Mouse (Mus musculus): ENCODE data around the gene Get4. TPM values are rescaled to one million over a fixed set of nuclear protein-coding genes. Genes with fewer than 3 reads are reported as not detected.
A peak's percentile ranks its signal among the peaks of the same experiment; 100 is the strongest.

The Get4 gene
- polyA plus RNA-seq, 1 experiment from 2014 or later = 161 TPM

DNA sequence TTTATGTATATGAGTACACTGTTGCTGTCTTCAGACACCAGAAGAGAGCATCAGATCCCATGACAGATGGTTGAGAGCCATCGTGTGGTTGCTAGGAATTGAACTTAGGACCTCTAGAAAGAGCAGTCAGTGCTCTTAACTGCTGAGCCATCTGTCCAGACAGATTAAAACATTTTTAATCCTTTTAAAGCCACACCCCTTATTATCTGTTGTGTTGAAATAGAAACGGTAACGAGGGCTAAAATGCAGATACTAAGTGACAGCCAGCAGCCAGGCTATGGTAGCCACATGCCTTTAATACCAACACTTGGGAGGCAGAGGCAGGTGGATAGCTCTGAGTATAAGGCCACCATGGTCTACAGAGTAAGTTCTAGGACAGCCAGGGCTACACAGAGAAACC lies 20.0 kb upstream of the Get4 start:
- Histone ChIP-seq H3K27me3 (ENCODE audit: insufficient read depth, low read length) (no peaks in the 10 kb centered on the region), H3K27ac (ENCODE audit: low read length) (no peak overlapping the region), H3K4me3 (ENCODE audit: low read length) (no peak overlapping the region), H3K9me3 (ENCODE audit: low read length) (no peaks in the 10 kb centered on the region), H3K4me2 (replicated peaks; ENCODE audit: low read depth, low read length) (no peak overlapping the region), H3K4me1 (ENCODE audit: insufficient read depth, low read length) (no peaks in the 10 kb centered on the region), H3K36me3 (ENCODE audit: insufficient read depth, low read length) (peaks cover 74% of the 10 kb centered on the region), H3K9ac (replicated peaks; ENCODE audit: low read length) (no peak overlapping the region)
- WGBS = 90% methylated on average over 3 of the region's 3 CpGs
- ATAC-seq (ENCODE audit: low FRiP score, low TSS enrichment) = no peak

DNA sequence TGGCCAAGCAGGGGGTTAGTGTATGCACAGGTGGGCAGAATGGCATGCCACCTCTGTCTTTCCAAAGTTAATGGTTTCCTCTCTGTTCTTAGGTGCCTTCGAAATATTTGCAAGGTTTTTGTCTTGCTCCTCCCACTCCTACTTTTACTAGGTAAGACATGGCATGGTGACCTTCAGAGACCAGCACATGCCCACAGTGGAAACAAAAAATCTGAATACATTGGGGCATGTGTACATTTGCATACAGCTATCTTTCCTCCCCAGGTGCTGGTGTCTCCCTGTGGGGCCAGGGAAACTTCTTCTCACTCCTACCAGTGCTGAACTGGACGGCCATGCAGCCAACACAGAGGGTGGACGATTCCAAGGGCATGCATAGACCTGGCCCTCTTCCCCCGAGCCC lies 17.7 kb upstream of the Get4 start:
- Histone ChIP-seq H3K4me3 (ENCODE audit: low read length) (no peak overlapping the region), H3K4me1 (ENCODE audit: insufficient read depth, low read length) (no peaks in the 10 kb centered on the region), H3K27me3 (ENCODE audit: insufficient read depth, low read length) (no peaks in the 10 kb centered on the region), H3K9ac (replicated peaks; ENCODE audit: low read length) (no peak overlapping the region), H3K36me3 (ENCODE audit: insufficient read depth, low read length) (peaks cover 84% of the 10 kb centered on the region), H3K27ac (ENCODE audit: low read length) (no peak overlapping the region), H3K4me2 (replicated peaks; ENCODE audit: low read depth, low read length) (no peak overlapping the region), H3K9me3 (ENCODE audit: low read length) (no peaks in the 10 kb centered on the region)
- 84% methylated on average over 4 of the region's 4 CpGs for WGBS
- ATAC-seq (ENCODE audit: low FRiP score, low TSS enrichment) = no peak

DNA sequence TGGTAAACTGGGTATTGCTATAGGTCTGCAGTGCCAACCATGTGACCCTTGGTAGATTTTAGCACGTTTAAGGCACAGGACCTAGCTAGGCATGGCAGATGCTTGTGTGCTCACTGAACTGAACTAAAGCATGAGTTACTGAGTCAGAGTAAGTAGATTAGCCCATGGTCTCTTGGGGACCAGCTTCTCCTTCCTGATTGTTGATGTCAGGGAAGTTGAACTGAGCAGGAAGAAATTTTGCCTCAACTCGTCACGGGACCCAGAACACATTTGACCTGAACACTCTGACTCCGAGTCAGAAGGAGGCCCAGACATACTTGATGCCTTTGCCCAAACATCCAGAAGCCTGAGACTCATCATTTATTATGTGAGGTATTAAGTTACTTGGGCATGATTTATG lies 14.7 kb upstream of the Get4 start:
- no peaks in the 10 kb centered on the region for H3K4me1 ChIP-seq (ENCODE audit: insufficient read depth, low read length)
- no peak overlapping the region for H3K27ac ChIP-seq (ENCODE audit: low read length)
- H3K36me3 ChIP-seq (ENCODE audit: insufficient read depth, low read length) = peaks cover 82% of the 10 kb centered on the region
- H3K9ac ChIP-seq (replicated peaks; ENCODE audit: low read length) = no peak overlapping the region
- 43% methylated on average over 4 of the region's 4 CpGs for WGBS
- H3K9me3 ChIP-seq (ENCODE audit: low read length) = no peaks in the 10 kb centered on the region
- H3K4me3 ChIP-seq (ENCODE audit: low read length) = no peak overlapping the region
- no peaks in the 10 kb centered on the region for H3K27me3 ChIP-seq (ENCODE audit: insufficient read depth, low read length)
- no peak overlapping the region for H3K4me2 ChIP-seq (replicated peaks; ENCODE audit: low read depth, low read length)
- ATAC-seq (ENCODE audit: low FRiP score, low TSS enrichment) = no peak

DNA sequence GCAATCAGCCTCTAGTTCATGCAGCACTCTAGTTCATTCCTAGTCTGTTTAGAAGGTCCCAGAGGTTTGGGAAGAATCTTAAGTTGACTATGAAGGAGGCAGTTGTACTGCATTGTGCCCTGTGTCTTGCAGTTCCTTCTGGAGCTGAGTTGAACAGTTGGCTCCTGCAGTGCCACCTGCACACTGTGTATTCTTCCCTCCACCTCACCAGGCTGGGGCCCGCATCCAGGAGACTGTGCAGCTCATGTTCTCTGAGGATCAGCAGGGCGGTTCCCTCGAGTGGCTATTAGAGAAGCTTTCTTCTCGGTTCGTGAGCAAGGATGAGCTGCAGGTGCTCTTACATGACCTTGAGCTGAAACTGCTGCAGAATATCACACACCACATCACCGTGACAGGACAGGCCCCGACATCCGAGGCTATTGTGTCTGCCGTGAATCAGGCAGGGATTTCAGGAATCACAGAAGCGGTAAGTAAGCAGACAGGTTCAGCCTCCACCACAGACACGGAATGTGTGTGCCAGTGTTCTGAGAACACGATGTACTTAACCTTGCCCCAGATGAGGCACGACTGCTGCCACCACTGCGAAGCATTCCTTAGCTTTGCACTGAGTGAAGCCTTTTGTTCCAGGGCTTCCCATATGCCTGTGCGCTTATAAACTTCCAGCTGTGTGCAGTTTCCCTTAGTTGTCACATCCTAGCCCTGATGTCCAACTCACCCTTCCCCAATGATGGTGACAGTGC lies 10.9 kb upstream of the Get4 start:
- H3K27ac ChIP-seq (ENCODE audit: low read length) = no peak overlapping the region
- H3K36me3 ChIP-seq (ENCODE audit: insufficient read depth, low read length) = peaks cover 70% of the 10 kb centered on the region

DNA sequence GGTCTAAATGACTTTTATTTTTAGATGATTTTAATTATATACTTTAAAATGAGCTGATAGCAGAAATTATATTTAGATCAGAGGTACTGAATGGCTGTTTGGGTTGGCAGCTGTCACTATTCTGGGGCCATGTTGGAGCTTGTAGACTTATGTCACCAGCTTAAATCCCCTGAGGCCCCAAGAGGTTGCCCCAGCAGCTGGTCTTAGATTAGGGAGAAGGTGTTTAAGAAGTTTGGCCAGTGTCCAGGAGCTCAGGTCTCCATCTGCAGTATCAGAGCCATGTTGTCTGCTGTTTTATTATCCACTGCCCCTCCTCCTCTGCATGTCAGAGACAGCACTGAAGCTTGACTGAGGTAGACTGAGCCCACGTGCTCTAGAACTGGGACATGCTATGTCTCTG lies 8.7 kb upstream of the Get4 start:
- Histone ChIP-seq H3K27me3 (ENCODE audit: insufficient read depth, low read length) (no peaks in the 10 kb centered on the region), H3K27ac (ENCODE audit: low read length) (no peak overlapping the region), H3K9me3 (ENCODE audit: low read length) (no peaks in the 10 kb centered on the region), H3K9ac (replicated peaks; ENCODE audit: low read length) (no peak overlapping the region), H3K4me2 (replicated peaks; ENCODE audit: low read depth, low read length) (no peak overlapping the region), H3K4me3 (ENCODE audit: low read length) (no peak overlapping the region), H3K36me3 (ENCODE audit: insufficient read depth, low read length) (peaks cover 70% of the 10 kb centered on the region), H3K4me1 (ENCODE audit: insufficient read depth, low read length) (no peaks in the 10 kb centered on the region)
- WGBS = 68% methylated on average over 1 of the region's 1 CpGs
- no peak for ATAC-seq (ENCODE audit: low FRiP score, low TSS enrichment)

More for the DNA sequence above, 10.9 kb upstream of the Get4 start:
- 58% methylated on average over 15 of the region's 15 CpGs for WGBS
- H3K4me3 ChIP-seq (ENCODE audit: low read length) = no peak overlapping the region
- no peak overlapping the region for H3K9ac ChIP-seq (replicated peaks; ENCODE audit: low read length)
- ATAC-seq (ENCODE audit: low FRiP score, low TSS enrichment) = no peak
- no peak overlapping the region for H3K4me2 ChIP-seq (replicated peaks; ENCODE audit: low read depth, low read length)
- no peaks in the 10 kb centered on the region for H3K27me3 ChIP-seq (ENCODE audit: insufficient read depth, low read length)
- no peaks in the 10 kb centered on the region for H3K4me1 ChIP-seq (ENCODE audit: insufficient read depth, low read length)
- no peaks in the 10 kb centered on the region for H3K9me3 ChIP-seq (ENCODE audit: low read length)

DNA sequence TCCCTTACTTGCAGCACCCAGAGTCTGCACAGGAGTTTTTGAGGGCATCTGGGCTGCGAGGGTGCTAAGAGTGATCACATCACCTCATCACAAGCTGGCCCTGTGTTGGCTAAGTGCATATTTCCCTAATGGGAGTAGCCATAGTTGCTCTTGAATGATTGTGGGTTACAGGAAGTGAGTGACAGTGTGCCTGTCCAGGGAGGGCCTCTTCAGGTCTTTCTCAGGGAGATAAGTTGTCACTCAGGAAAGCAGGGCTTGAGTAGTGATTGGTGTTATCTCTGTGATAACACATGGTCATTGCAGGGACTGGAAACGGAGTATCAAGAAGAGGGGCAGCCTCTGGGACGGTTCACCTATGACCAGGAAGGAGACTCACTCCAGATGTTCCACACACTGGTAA lies 4.4 kb upstream of the Get4 start:
- Histone ChIP-seq H3K4me3 (ENCODE audit: low read length) (no peak overlapping the region), H3K27ac (ENCODE audit: low read length) (no peak overlapping the region), H3K4me2 (replicated peaks; ENCODE audit: low read depth, low read length) (no peak overlapping the region), H3K36me3 (ENCODE audit: insufficient read depth, low read length) (peaks cover 50% of the 10 kb centered on the region), H3K9ac (replicated peaks; ENCODE audit: low read length) (no peak overlapping the region), H3K27me3 (ENCODE audit: insufficient read depth, low read length) (no peaks in the 10 kb centered on the region), H3K4me1 (ENCODE audit: insufficient read depth, low read length) (peaks cover 7% of the 10 kb centered on the region), H3K9me3 (ENCODE audit: low read length) (no peaks in the 10 kb centered on the region)
- no peak for ATAC-seq (ENCODE audit: low FRiP score, low TSS enrichment)
- 84% methylated on average over 3 of the region's 3 CpGs for WGBS

DNA sequence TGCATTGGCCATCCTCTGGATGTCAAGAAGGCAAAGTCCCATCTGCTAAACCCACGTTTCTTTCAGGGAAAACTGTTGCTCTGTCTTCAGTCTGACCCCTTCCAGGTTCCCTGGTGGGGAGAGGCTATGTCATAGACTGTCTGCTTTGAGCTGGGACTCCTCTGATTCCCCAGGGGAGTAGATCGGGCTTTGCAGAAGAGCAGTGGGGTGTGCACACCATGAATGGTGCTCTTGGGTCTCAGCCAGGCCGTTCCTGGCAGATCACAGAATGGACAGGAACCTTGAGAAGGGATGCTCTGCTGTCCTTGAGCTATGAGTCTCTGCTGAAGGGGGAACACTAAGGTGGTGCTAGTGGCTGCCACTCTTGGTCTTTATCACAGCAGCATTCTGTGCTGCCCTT lies 3.3 kb upstream of the Get4 start:
- no peak for ATAC-seq (ENCODE audit: low FRiP score, low TSS enrichment)
- Histone ChIP-seq H3K9ac (replicated peaks; ENCODE audit: low read length) (no peak overlapping the region), H3K36me3 (ENCODE audit: insufficient read depth, low read length) (peaks cover 50% of the 10 kb centered on the region), H3K4me2 (replicated peaks; ENCODE audit: low read depth, low read length) (no peak overlapping the region), H3K9me3 (ENCODE audit: low read length) (no peaks in the 10 kb centered on the region), H3K4me3 (ENCODE audit: low read length) (no peak overlapping the region), H3K4me1 (ENCODE audit: insufficient read depth, low read length) (peaks cover 14% of the 10 kb centered on the region), H3K27ac (ENCODE audit: low read length) (no peak overlapping the region), H3K27me3 (ENCODE audit: insufficient read depth, low read length) (no peaks in the 10 kb centered on the region)
- 87% methylated on average over 3 of the region's 3 CpGs for WGBS

DNA sequence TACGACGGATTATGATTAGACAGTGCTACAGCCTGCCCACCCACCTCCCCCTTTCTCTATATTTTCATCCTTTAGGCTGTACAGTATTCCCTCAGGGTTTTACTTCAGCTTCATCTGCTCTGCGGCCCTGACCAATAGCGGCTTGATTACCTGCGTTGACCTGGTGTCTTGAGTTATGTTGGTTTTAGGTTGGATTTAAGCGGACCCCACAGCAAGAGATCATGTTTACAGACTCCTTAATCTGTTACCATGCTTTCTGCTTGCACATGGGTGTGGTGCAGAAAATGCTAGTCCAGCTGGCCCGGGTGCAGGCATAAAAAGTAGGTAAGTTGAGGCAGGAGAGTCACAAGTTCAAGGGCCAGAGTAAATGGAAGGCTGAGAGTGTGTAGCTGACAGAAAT lies 845 bp upstream of the Get4 start:
- Histone ChIP-seq H3K9ac (replicated peaks; ENCODE audit: low read length) (peak overlapping the region; percentile 79), H3K4me2 (replicated peaks; ENCODE audit: low read depth, low read length) (peak overlapping the region; percentile 96), H3K36me3 (ENCODE audit: insufficient read depth, low read length) (peaks cover 29% of the 10 kb centered on the region), H3K27me3 (ENCODE audit: insufficient read depth, low read length) (no peaks in the 10 kb centered on the region), H3K4me1 (ENCODE audit: insufficient read depth, low read length) (peaks cover 31% of the 10 kb centered on the region), H3K9me3 (ENCODE audit: low read length) (no peaks in the 10 kb centered on the region), H3K4me3 (ENCODE audit: low read length) (peak overlapping the region; percentile 88), H3K27ac (ENCODE audit: low read length) (peak overlapping the region; percentile 65)
- no peak for ATAC-seq (ENCODE audit: low FRiP score, low TSS enrichment)
- 70% methylated on average over 7 of the region's 7 CpGs for WGBS

DNA sequence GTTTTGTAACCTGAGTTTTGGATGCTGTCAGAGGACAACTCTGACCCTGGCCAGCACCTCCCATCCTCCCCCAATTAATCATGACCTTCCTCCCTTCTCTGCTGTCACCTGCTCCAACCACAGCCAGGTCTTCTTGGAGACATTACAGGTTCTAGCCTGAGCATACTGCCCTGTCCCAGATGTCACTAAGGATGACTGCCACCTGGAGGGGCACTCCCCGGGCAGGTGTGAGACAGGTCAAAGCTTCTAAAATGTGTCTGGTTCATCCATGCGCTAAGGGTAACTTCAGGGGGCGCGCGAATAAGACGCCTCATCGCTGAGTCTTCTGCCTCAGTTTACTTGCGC lies 416 bp upstream of the Get4 start:
- peaks cover 25% of the 10 kb centered on the region for H3K36me3 ChIP-seq (ENCODE audit: insufficient read depth, low read length)
- no peaks in the 10 kb centered on the region for H3K27me3 ChIP-seq (ENCODE audit: insufficient read depth, low read length)
- H3K4me1 ChIP-seq (ENCODE audit: insufficient read depth, low read length) = peaks cover 31% of the 10 kb centered on the region
- H3K9me3 ChIP-seq (ENCODE audit: low read length) = no peaks in the 10 kb centered on the region
- peak overlapping the region; percentile 65 for H3K27ac ChIP-seq (ENCODE audit: low read length)
- WGBS = under 1% methylated on average over 8 of the region's 8 CpGs
- peak overlapping the region; percentile 88 for H3K4me3 ChIP-seq (ENCODE audit: low read length)
- peak overlapping the region; percentile 96 for H3K4me2 ChIP-seq (replicated peaks; ENCODE audit: low read depth, low read length)
- H3K9ac ChIP-seq (replicated peaks; ENCODE audit: low read length) = peak overlapping the region; percentile 79
- peak; percentile 57 for ATAC-seq (ENCODE audit: low FRiP score, low TSS enrichment)

DNA sequence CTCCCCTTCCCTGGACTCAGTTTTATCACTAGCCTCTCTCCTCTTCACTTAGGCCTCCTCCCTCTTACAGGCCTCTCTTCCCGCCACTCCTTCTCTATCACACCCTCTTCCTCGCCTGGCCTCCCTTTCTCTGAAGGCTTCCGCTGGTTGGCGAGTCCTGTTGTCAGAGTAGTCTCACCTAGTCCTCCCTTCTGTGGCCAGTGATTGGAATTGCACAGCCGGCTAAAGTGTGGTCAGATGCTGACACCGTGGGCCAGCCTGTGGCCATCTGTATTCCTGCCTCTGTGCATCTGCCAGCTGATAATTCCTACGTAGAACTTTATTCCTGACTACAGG lies 754 bp downstream of the Get4 start:
- Histone ChIP-seq H3K4me3 (ENCODE audit: low read length) (peak overlapping the region; percentile 88), H3K27ac (ENCODE audit: low read length) (peak overlapping the region; percentile 89), H3K4me1 (ENCODE audit: insufficient read depth, low read length) (peaks cover 35% of the 10 kb centered on the region), H3K4me2 (replicated peaks; ENCODE audit: low read depth, low read length) (peak overlapping the region; percentile 96), H3K36me3 (ENCODE audit: insufficient read depth, low read length) (peaks cover 14% of the 10 kb centered on the region; the same call in 1 of the 2 replicates), H3K9ac (replicated peaks; ENCODE audit: low read length) (peak overlapping the region; percentile 91), H3K9me3 (ENCODE audit: low read length) (no peaks in the 10 kb centered on the region), H3K27me3 (ENCODE audit: insufficient read depth, low read length) (no peaks in the 10 kb centered on the region)
- WGBS = 0% methylated on average over 7 of the region's 7 CpGs
- ATAC-seq (ENCODE audit: low FRiP score, low TSS enrichment) = peak; percentile 40; the same call in 1 of the 2 replicates
